Mouse (Mus musculus) midbrain, embryonic 16.5 days (tissue): ENCODE results near the gene Def6. TPM values are rescaled to one million over a fixed set of nuclear protein-coding genes. Genes with fewer than 3 reads are reported as not detected.
"Not testable (repeated sequence)": the region's sequence is repeated elsewhere in the genome, so short reads cannot be mapped to it uniquely, and the experiment has no call there.

Experiments
- ATAC-seq: fragments of 200-750 bp; cut with Nextera tagmentation; 2 replicates; pipeline ENCODE4 v1.8.0; 2017; ENCODE audit warnings: moderate TSS enrichment
- H3K27ac ChIP-seq: fragments of 300-500 bp; sonication (generic); 2 replicates; pipeline ENCODE4 v1.5.1; 2014; ENCODE audit warnings: mild to moderate bottlenecking, low read length, mixed read lengths
- H3K27me3 ChIP-seq: fragments of 300-500 bp; sonication (generic); 2 replicates; pipeline ENCODE4 v1.6.1; 2014; ENCODE audit warnings: low read depth, low read length, mixed read lengths; ENCODE audit not compliant: control insufficient read depth, insufficient read depth
- H3K36me3 ChIP-seq: fragments of 300-500 bp; sonication (generic); 2 replicates; pipeline ENCODE4 v1.6.1; 2014; ENCODE audit warnings: mild to moderate bottlenecking, low read length, moderate library complexity, mixed read lengths; ENCODE audit not compliant: control insufficient read depth, insufficient read depth
- H3K4me1 ChIP-seq: fragments of 300-500 bp; sonication (generic); 2 replicates; pipeline ENCODE4 v1.6.1; 2014; ENCODE audit warnings: mild to moderate bottlenecking, low read length, mixed read lengths; ENCODE audit not compliant: control insufficient read depth, insufficient read depth
- H3K4me2 ChIP-seq: fragments of 300-500 bp; sonication (generic); 2 replicates; pipeline ENCODE4 v1.6.1; 2014; ENCODE audit warnings: mild to moderate bottlenecking, low read length, mixed read lengths
- H3K4me3 ChIP-seq: fragments of 300-500 bp; sonication (generic); 2 replicates; pipeline ENCODE4 v1.5.1; 2014; ENCODE audit warnings: low read depth, mild to moderate bottlenecking, low read length, moderate library complexity, mixed read lengths
- H3K9ac ChIP-seq: fragments of 300-500 bp; sonication (generic); 2 replicates; pipeline ENCODE4 v1.6.1; 2014; ENCODE audit warnings: low read depth, low read length, mixed read lengths
- H3K9me3 ChIP-seq: fragments of 300-500 bp; sonication (generic); replicated peaks from 2 replicates; pipeline ENCODE4 v1.6.1; 2014; ENCODE audit warnings: mild to moderate bottlenecking, low read length, mixed read lengths; ENCODE audit not compliant: control insufficient read depth, poor library complexity, severe bottlenecking
- WGBS: fragments of 180-500 bp; shearing (Covaris S2); extraction: QIAGEN DNeasy Blood & Tissue Kit; methylation state at CpG from one replicate; pipeline ENCODE4 v1.1.7; 2014; 5-methylcytosine and 5-hydroxymethylcytosine counted together
- polyA plus RNA-seq: library from polyadenylated mRNA; unstranded; fragments of >200 nt; fragmentation: Nextera tagmentation; extraction: Ambion mirVana; gene quantifications from 2 replicates; pipeline ENCODE4 v1.2.1, GENCODE M21; 2015

The Def6 gene
- polyA plus RNA-seq, 1 experiment from 2014 or later: 6.8 TPM

DNA sequence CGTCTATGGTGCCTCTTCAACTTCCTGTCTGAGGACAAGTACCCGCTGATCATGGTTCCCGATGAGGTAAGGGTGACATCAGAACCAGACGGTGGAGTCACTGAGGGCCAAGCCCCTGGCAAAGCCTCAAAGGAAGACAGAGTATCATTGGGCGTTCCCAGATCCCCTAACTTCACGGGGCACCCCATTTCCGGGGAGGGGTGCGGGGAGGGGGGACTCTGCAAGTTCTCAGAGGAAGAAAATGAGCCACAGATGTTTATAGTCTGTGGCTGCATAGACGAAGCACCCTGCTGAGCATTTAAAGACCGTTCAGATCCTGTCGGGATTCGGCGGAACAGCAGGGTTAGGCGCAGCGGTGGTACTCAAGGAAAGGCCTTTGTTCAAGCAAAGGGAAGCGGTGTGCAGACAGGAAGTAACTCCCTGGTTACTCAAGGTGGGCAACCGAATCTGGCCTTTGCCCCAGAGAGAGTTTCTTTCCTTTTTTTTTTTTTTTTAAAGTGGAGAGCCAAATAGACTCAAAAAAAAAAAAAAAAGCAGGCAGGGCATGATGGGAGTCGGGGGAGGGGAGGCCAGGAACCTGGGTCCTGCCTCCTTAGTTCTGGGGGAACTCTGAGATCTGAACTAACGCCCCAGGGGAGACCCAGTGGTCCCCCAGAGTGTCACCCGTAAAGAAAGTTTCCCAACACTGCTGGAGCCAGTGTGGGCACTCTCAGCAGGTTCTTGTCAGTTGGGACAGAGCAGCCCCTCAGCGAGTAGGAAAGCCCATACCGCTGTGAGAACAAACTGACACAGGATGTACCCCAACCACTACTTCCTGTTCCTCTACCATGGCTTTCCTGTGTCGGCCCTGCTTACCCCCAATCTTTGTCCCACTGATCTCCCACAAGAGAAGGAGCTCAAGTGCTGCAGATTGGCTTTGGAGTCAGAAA lies 10.4 kb downstream of the Def6 start:
- ATAC-seq: no peak
- WGBS: 27% methylated on average over 23 of the region's 23 CpGs

DNA sequence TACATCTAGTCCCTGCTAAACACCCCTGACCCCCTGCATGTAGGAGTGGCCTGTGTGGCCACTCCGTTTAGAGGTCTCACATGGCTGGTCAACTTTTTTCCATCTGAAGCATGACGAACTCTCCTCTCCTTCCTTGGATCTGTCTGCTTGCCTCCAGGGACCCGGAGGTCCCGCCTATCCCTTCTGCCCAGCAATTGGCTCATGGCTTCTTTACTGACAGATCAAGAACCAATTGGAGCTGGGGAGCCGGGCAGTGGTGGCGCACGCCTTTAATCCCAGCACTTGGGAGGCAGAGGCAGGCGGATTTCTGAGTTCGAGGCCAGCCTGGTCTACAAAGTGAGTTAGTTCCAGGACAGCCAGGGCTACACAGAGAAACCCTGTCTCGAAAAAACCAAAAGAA lies 14.9 kb downstream of the Def6 start:
- not testable (repeated sequence) for ATAC-seq, H3K36me3 ChIP-seq, H3K4me1 ChIP-seq, H3K27ac ChIP-seq, H3K9me3 ChIP-seq, H3K4me3 ChIP-seq, H3K9ac ChIP-seq, H3K4me2 ChIP-seq, H3K27me3 ChIP-seq
- 94% methylated on average over 10 of the region's 10 CpGs for WGBS

More for the DNA sequence above, 10.4 kb downstream of the Def6 start:
- Histone ChIP-seq H3K4me1 (peaks cover 3% of the 10 kb centered on the region), H3K27ac (0 out of 2 replicates have a peak overlapping the region, but pooled peaks have one; percentile 26), H3K4me3 (no peak overlapping the region), H3K4me2 (no peak overlapping the region), H3K36me3 (no peaks in the 10 kb centered on the region), H3K9ac (no peak overlapping the region), H3K9me3 (no peaks in the 10 kb centered on the region), H3K27me3 (no peaks in the 10 kb centered on the region)

DNA sequence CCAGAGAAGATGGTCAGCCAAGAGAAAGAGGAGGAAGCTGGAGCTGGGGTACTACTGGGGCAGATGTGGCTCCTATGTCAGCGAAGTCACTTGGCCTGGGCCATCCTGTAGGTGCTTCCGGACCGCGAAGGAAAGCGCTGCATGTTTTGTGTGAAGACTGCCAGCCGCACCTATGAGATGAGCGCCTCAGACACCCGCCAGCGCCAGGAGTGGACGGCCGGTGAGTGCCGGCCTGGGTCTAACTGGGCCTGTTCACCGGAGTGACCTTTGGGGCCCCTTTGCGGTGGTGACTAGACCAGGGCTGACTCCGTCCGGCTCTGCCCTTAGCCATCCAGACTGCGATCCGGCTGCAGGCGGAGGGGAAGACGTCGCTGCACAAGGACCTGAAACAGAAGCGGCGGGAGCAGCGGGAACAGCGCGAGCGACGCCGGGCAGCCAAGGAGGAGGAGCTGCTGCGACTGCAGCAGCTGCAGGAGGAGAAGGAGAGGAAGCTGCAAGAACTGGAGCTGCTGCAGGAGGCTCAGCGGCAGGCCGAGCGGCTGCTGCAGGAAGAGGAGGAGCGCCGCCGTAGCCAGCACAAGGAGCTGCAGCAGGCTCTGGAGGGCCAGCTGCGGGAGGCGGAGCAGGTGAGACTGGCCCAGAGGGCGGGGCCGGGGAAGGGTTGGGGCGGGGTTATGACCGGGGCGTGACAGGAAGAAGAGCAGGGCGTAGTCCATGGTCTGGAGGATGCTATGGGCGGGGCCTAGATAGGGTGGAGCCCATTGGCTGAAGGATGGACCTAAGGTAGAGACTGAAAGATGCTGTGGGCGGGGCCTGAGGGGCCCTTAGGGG lies 16.2 kb downstream of the Def6 start:
- ATAC-seq: peak; percentile 75

DNA sequence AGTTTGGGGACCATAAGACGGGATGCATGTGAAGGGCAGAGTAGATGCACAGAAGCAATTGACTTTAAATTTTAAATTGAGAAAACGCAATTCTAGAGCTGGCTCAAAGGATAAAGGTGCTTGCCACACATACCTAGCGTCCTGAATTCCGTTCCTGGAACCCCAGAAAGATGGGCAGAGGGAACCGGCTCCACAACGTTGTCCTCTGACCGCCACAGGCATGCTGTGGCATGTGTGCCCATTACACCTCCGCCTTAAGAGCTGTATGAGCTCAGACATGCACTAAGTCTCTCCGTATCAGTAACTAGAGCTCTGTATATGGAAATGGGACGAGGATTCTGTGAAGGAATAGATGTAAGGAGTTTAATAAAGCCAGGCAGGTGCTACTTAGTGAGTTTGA lies 17.0 kb downstream of the Def6 start:
- WGBS: 90% methylated on average over 10 of the region's 10 CpGs
- Histone ChIP-seq H3K36me3 (no peaks in the 10 kb centered on the region), H3K27me3 (no peaks in the 10 kb centered on the region), H3K4me1 (peaks cover 8% of the 10 kb centered on the region), H3K4me2 (no peak overlapping the region), H3K27ac (no peak overlapping the region), H3K9ac (no peak overlapping the region), H3K4me3 (no peak overlapping the region), H3K9me3 (no peaks in the 10 kb centered on the region)
- ATAC-seq: no peak

More for the DNA sequence above, 16.2 kb downstream of the Def6 start:
- Histone ChIP-seq H3K4me2 (peak overlapping the region; percentile 88), H3K36me3 (no peaks in the 10 kb centered on the region), H3K4me1 (peaks cover 8% of the 10 kb centered on the region), H3K4me3 (peak overlapping the region; percentile 55), H3K27ac (peak overlapping the region; percentile 86), H3K9ac (peak overlapping the region; percentile 84), H3K9me3 (no peaks in the 10 kb centered on the region), H3K27me3 (no peaks in the 10 kb centered on the region)
- WGBS: 1% methylated on average over 44 of the region's 46 CpGs

DNA sequence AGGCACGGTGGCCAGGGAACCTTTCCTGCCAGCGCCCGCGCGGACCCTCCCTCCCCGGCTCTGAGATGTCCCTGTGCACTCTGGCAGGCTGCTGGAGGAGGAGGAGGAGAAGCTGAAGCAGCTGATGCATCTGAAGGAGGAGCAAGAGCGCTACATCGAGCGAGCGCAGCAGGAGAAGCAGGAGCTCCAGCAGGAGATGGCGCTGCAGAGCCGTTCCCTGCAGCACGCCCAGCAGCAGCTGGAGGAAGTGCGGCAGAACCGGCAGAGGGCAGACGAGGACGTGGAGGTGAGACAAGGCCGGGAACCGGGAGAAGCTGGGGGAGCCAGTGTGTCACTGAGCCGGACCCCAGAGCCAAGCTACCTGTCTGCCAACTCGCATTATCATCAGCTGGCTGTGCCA lies 18.4 kb downstream of the Def6 start:
- ATAC-seq: peak; percentile 64
- Histone ChIP-seq H3K36me3 (no peaks in the 10 kb centered on the region), H3K9me3 (no peaks in the 10 kb centered on the region), H3K9ac (peak overlapping the region; percentile 62), H3K4me2 (peak overlapping the region; percentile 65), H3K27ac (0 out of 2 replicates have a peak overlapping the region, but pooled peaks have one; percentile 32), H3K27me3 (no peaks in the 10 kb centered on the region), H3K4me1 (peaks cover 8% of the 10 kb centered on the region), H3K4me3 (peak overlapping the region; percentile 34)
- WGBS: 3% methylated on average over 21 of the region's 21 CpGs

DNA sequence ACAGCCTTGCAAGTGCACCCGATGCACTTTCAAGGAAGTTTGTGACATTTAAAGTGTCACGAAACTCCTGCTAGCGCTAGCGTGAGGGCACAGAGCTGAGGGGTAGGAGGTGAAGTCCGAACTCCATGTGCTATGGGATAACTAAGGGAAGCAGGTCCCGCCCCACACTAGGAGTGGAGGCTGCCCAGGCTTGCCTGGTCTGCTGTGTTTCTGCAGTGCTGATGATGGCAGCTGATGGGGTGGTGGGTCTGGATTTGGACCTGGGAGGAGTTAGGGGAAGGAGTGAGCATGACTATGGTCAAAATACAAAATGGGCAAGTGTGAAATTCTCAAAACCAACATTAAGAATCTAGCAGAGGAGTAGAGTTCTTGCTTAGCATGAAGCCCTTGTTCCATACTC lies 22.9 kb downstream of the Def6 start:
- no peaks in the 10 kb centered on the region for H3K36me3 ChIP-seq
- 86% methylated on average over 6 of the region's 6 CpGs for WGBS
- H3K9me3 ChIP-seq: no peaks in the 10 kb centered on the region
- no peaks in the 10 kb centered on the region for H3K27me3 ChIP-seq
- peaks cover 9% of the 10 kb centered on the region; the same call in 1 of the 2 replicates for H3K4me1 ChIP-seq
- ATAC-seq: no peak
- H3K4me2 ChIP-seq: no peak overlapping the region
- no peak overlapping the region for H3K4me3 ChIP-seq
- H3K27ac ChIP-seq: no peak overlapping the region
- H3K9ac ChIP-seq: no peak overlapping the region

DNA sequence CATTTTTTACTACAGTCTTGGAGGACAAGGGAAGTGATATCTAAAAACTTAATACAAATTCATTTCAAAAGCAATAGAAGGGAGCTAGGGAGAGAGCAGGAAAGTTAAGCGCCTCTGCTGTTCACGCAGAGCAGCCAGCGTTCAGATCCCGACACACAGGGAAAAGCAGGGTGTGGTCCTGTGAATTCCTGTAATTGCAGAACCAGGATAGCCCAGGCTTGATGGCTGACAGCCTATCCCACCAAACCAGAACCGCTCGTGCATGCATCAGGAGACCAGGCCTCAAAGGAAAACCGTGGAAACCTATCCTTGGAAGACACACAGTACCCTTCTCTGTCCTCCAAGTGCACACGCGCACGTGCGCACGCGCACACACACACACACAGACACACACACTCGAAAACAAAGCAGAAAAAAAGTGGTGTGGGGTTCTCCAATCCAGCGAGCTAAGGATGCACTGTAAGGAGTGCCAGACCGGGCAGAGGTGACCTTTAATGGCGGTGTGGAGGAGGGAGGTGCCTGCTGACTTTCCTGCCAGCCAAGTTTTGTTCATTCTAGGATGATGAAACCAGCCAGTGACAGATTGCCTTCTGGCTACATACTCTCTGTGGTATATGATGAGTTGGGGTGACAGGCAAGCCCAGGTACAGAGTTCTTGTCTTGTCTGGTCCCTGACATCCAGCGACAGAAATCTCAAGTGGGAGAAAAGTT lies 23.6 kb downstream of the Def6 start:
- WGBS: 86% methylated on average over 18 of the region's 18 CpGs
- Histone ChIP-seq H3K4me2 (no peak overlapping the region), H3K9me3 (no peaks in the 10 kb centered on the region), H3K4me3 (no peak overlapping the region), H3K27ac (no peak overlapping the region), H3K9ac (no peak overlapping the region), H3K27me3 (no peaks in the 10 kb centered on the region), H3K36me3 (no peaks in the 10 kb centered on the region), H3K4me1 (peaks cover 9% of the 10 kb centered on the region; the same call in 1 of the 2 replicates)
- ATAC-seq: no peak

DNA sequence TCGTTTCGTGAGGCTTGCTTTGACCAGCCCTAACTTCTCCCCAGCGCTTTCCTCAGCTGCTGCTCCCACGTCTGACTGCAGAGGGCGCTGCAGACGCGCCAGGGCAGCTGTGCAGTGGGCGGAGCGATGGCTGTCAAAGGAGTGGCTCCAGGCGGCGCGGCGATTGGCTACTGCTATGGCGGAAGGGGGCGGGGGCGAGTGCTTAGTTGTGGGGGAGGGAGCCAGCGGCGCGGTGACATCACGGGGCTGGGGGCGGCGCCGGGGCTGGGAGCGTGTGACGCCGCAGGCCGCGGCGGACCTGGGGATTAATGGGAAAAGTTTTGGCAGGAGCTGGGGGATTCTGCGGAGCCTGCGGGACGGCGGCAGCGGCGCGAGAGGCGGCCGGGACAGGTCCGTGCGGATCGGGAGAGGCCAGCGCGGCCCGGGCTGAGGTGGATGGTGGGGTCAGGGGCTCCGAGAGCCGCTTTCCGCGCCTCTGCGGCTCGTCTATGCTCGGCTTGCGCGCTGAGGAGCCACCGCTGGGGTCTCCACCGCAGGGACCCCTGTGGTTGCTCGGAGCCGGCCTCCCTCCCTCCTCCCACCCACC lies 25.0 kb downstream of the Def6 start, which contains the start of gene Ppard:
TSS of gene Ppard (plus strand) at position 226 of the 586 bp plus-strand sequence.
- WGBS: under 1% methylated on average over 53 of the region's 57 CpGs

More for the DNA sequence above, 25.0 kb downstream of the Def6 start, which contains the start of gene Ppard:
- H3K36me3 ChIP-seq: no peaks in the 10 kb centered on the region
- H3K27ac ChIP-seq: peak within 1 kb of the TSS; percentile 43; the same call in 1 of the 2 replicates
- ATAC-seq: peak; percentile 91
- H3K9me3 ChIP-seq: no peaks in the 10 kb centered on the region
- no peaks in the 10 kb centered on the region for H3K27me3 ChIP-seq
- peak within 1 kb of the TSS; percentile 81 for H3K9ac ChIP-seq
- H3K4me2 ChIP-seq: peak within 1 kb of the TSS; percentile 85
- H3K4me1 ChIP-seq: peaks cover 9% of the 10 kb centered on the region; the same call in 1 of the 2 replicates
- peak within 1 kb of the TSS; percentile 78 for H3K4me3 ChIP-seq
